Mouse (Mus musculus) adrenal gland, adult (tissue): ENCODE results near the gene Nbea.

Experiments
- DNase-seq, 2 experiments: peaks; one replicate each; pipeline ENCODE4 v3.0.0; 2022 to 2023; ENCODE audit warnings: low spot score in 1 of 2; ENCODE audit not compliant: inconsistent age in 2 of 2

Gene Nbea

GRCm38 (mm10) chr3:55754981-55755608 lies 428.4 kb downstream of the Nbea start:
- DNase-seq: no peak

GRCm38 (mm10) chr3:55753872-55754271 lies 429.6 kb downstream of the Nbea start:
- no peak for DNase-seq

GRCm38 (mm10) chr3:55752558-55752957 lies 430.9 kb downstream of the Nbea start:
- no peak for DNase-seq

DNA sequence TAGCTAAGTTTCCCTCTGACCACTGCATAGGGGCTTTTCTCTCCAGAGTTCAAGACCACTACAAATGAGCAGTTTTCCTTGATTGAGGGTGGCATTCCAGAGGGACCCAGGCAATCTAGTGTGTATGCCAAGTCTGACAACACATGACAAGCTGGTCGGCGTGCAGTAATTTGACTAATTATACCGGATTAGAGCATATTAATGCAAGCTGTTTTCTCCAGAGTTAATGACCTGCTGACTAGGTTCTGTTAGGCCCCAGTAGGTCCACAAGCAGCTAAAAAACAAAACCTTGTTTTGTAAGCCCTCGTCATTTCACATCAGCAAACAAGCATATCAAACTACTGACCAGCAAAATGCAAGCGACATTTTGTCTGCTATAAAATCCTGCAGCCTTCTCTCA lies 432.1 kb downstream of the Nbea start:
- no peak for DNase-seq

DNA sequence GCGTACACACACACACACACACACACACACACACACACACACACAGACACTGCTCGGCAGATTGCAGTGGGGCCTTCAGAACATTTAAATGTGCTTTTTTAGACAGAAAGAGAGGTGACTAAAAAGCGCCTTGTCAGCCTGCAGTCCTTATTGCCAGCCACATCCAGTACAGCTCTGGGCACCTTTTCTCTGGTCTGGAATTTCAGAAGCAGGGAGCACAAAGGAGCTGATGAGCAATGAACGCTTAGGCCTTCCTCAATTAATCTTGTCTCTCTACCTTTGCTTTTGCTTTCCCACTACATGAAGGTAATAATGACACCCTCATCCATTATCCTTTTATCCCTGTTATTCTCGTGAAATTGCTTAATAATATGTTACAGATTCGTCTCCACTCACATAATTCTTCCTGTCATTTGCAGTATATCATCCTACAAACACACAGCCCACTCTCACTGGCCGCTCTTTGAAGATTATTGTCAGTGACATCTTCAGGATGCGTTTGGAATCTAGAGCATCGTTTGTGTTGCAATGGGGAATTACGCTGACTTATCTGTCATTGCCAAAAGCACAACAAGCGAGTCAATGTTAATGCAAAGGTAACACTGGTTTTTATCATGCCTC lies 432.9 kb downstream of the Nbea start:
- no peak for DNase-seq

DNA sequence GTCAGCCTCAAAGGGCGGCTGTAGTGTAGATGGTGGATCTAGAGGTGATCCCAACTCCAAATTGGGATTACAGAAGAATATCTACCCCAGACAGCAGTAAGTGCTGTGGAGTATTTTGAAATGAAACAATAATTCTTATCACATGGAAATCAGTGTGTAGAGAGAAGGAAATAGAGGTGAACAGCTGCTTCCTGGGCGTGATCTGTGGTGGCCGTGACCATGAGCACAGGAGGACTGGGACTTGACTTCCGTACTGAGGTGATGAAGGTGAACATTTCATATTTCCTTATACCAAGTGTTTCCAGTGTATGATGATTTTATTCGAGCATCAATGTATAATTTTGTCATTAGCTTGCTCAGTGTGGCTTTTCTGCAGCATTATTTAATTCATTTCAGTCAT lies 439.6 kb downstream of the Nbea start:
- DNase-seq: no peak

DNA sequence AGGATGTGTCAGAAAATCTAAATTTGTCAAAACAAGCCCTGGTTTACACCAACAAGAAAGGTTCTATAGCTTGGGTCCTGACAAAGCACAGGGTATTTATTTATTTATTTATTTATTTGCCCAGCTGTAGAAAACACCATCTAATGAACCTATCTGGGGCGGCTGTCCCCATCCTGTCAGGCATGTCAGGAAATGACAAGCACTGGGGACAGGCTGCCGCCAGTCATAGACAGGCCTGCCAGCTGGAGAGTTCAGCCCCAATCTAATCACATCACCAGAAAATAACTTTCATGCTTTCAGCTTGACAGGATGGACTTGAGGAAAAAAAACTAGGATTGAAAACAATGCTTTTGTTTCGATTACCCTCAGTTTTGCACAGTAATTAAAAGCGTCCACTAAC lies 440.8 kb downstream of the Nbea start:
- no peak for DNase-seq

DNA sequence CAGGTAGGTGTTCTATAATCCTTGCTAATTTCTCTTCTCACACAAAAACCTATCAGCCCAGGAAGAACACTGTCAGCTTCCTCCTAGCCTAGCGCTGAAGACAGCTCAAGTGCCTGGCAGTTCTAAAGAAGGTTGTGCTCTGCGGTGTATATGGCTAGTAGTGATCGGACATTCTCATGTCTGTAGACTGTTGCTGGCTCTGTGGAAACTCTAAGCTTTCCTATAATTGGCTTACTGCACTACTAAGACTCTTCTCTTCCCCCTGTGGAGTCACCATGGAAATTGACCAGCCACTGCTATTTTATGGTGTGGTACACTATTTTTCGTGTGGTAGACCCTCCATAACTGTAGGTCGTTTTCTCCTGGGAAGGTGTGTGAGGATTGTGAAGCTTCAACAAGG lies 441.3 kb downstream of the Nbea start:
- DNase-seq: no peak

GRCm38 (mm10) chr3:55741428-55741827 lies 442.1 kb downstream of the Nbea start:
- DNase-seq: no peak

- no peak for DNase-seq
Observed at GRCm38 (mm10) chr3:55733665-55734064, 449.8 kb downstream of the Nbea start.

GRCm38 (mm10) chr3:55730549-55730948 lies 453.0 kb downstream of the Nbea start:
- no peak for DNase-seq

DNA sequence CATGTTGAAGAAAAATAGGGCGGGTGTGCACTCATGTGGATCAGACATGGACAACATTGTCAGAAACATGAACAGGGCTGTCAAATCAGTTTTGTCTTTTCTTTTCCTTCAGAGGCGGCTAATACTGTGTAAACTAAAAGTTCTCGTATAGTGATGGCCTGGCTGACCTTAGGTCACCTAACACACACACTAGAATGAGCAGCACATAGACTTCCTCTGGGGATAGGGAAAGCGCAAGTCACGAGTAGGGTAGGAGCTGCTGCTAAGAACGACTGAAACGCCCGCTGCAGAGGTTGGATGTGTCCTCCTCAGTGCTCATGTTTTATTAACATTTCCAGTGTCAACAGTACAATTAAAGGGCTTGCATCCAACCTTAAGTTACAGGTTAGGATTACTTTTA lies 453.4 kb downstream of the Nbea start:
- no peak for DNase-seq

- DNase-seq: no peak
Observed at GRCm38 (mm10) chr3:55714260-55714659, 469.2 kb downstream of the Nbea start.

GRCm38 (mm10) chr3:55713856-55714255 lies 469.6 kb downstream of the Nbea start:
- DNase-seq: no peak

GRCm38 (mm10) chr3:55710300-55710699 lies 473.2 kb downstream of the Nbea start:
- no peak for DNase-seq

GRCm38 (mm10) chr3:55701632-55702031 lies 481.9 kb downstream of the Nbea start:
- DNase-seq: no peak

DNA sequence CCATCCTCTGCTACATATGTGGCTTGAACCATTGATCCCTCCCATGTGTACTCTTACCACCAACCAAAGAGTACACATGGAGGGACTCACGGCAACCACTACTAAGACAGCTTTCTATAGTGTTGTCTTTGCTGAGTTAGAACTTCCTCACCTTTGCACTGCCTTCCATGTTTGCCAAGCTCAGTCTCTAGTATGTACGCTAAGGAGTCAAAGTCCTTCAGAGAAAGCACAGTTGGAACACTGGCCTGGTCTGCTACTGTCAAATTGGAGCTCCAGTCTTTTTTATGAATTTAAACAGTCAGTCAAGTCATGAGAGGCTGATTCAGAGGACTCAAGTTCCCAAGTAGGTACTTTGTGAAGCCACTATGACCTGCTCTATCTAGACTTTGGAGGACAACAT lies 486.3 kb downstream of the Nbea start:
- no peak for DNase-seq

DNA sequence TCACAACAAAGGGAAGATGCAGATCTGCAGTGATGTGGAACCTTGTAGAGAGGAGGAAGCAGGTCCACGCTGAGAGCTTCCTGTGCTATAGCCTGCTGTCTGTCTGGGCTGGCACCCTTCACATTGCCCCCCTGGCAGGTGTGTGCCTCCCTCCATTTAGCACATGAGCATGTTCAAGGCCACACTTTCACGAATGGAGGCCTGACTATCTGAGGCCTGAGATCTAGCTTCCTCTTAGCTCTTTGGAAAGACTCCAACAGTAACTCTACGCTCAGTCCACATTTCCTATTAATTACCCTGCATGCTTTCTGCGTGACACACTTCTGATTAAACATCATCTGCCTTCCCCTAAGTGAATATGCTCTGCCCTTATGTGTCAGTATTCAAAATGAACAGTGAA lies 490.4 kb downstream of the Nbea start:
- DNase-seq: no peak

- DNase-seq: no peak
Observed at GRCm38 (mm10) chr3:55688098-55688497, 495.4 kb downstream of the Nbea start.

DNA sequence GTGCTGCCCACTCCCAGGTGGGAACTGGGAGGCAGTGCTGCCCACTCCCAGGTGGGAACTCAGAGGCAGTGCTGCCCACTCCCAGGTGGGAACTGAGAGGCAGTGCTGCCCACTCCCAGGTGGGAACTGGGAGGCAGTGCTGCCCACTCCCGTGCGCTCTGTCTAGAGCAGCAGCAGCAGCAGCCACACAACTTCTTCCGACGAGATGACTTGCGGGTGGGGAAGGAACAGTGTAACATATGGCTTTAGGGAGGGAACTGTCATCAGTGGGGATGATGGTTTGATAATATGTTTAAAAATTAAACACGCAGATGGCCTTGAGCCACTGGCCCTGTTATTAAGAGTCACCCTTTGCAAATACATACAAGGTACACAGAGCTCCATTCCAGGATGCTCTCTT lies 496.5 kb downstream of the Nbea start:
- no peak for DNase-seq

DNA sequence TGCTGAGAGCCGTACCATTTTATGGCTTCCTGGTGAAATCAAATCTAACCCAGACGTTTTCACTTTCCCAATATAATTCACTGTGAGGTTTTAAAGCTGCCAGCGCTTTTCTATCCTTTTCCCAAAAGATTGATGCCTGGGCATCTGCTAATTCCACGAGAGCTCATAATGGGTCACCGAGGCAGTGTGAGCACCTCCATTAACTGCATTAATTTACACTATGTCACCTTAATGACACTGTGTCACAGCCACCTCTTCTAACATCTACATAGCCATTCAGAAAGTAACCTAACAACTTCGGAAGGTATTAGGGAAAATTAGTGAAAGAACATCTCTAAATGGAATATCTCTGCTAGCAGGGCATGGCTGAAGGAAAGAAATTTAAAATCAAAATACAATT lies 497.9 kb downstream of the Nbea start:
- DNase-seq: no peak

DNA sequence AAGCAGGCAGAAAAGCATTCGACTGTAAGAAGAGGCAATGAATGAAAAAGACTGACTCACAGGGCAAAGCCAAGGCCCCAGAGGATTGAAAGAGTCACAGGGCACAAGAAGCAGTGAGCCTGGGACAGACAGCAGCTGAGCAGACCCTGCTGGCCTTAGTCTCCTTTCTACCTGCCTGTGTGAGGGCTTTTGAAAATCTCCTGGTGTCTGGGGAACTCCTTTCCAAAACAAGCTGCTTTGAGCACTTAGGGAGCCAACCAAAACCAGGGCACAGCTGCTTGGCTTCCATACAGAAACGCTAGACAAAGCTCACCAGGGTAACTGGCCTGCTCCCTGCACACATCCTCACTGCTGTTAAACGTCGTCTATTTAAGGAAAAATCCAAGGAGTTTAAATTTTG lies 498.6 kb downstream of the Nbea start:
- peak; percentile 27 to 68 for DNase-seq

- DNase-seq: no peak
Observed at GRCm38 (mm10) chr3:55677691-55678090, 505.8 kb downstream of the Nbea start.
